30 mouse cellular contexts compared by ENCODE assay signal in the genomic region with DNA sequence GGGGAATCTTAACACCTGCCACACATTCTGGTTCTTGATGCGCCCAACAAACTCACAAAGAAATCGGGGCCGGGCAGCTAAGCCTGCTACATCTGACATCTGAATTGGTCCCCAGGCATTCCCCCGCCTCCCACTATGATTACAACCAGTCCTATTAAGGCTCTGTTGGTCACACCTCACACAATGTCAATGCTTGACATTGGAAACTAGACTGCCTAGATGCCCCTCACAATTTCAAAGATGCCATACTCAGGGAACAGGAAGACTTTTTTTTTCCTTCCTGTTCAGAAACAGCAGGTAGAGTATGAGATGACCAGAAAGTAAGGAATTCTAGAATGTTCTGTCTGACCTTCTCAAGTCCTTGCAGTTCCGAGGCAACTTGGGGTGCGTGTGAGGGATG.
"Had no signal": no experiment of that assay in that cellular context is flagged by ENCODE, and none has a peak within 500 bp of the region (broad histone marks: within the 10 kb centered on the region; RNA-seq: fewer than 3 reads in every experiment).

No protein-coding gene starts in this region.

- H3K4me3 ChIP-seq: heart, embryonic 12.5 days; heart, embryonic 13.5 days; heart, embryonic 15.5 days; hindbrain, embryonic 10.5 days; hindbrain, embryonic 12.5 days; hindbrain, embryonic 13.5 days; hindbrain, embryonic 15.5 days; intestine, embryonic 15.5 days; kidney, embryonic 15.5 days; layer of hippocampus, adult 2 months; left cerebral cortex, adult 2 months had no signal

- DNase-seq: heart, postnatal 10 days; heart, postnatal 14 days; heart, postnatal 36 days; heart, postnatal 4 days; kidney, adult 11 months; kidney, adult 18-20 months; kidney, adult 2 months; kidney, adult 8-10 months; kidney, adult 9 months; kidney, postnatal 10 days; kidney, postnatal 14 days; kidney, postnatal 25 days; kidney, postnatal 36 days; kidney, postnatal 4 days; layer of hippocampus, adult 9-11 months; layer of hippocampus, postnatal 36 days had no signal

- H3K27me3 ChIP-seq: hindbrain, embryonic 15.5 days; intestine, embryonic 15.5 days had no signal

- H3K27ac ChIP-seq: heart, embryonic 13.5 days; heart, embryonic 15.5 days; hindbrain, embryonic 10.5 days; hindbrain, embryonic 12.5 days; hindbrain, embryonic 13.5 days; hindbrain, embryonic 14.5 days; hindbrain, embryonic 15.5 days; hindbrain, postnatal 0 days; intestine, embryonic 15.5 days; kidney, embryonic 15.5 days; kidney, postnatal 0 days; layer of hippocampus, adult 2 months; left cerebral cortex, adult 2 months had no signal

- H3K9me3 ChIP-seq: heart, embryonic 12.5 days; heart, embryonic 13.5 days; heart, embryonic 15.5 days; hindbrain, embryonic 10.5 days; hindbrain, embryonic 12.5 days; hindbrain, embryonic 13.5 days; hindbrain, embryonic 15.5 days; intestine, embryonic 15.5 days; kidney, embryonic 15.5 days had no signal

- H3K4me1 ChIP-seq: heart, embryonic 12.5 days; heart, embryonic 13.5 days; heart, embryonic 15.5 days; hindbrain, embryonic 12.5 days; hindbrain, embryonic 15.5 days had no signal

- H3K36me3 ChIP-seq: heart, embryonic 12.5 days; heart, embryonic 13.5 days; heart, embryonic 15.5 days; hindbrain, embryonic 10.5 days; hindbrain, embryonic 12.5 days; hindbrain, embryonic 13.5 days; hindbrain, embryonic 15.5 days; intestine, embryonic 15.5 days; kidney, embryonic 15.5 days had no signal
